Mouse (Mus musculus) neural tube, embryonic 11.5 days (tissue): ENCODE data around the gene Eng. TPM values are rescaled to one million over a fixed set of nuclear protein-coding genes. Genes with fewer than 3 reads are reported as not detected.

Source experiments
- ATAC-seq: fragments of 200-750 bp; cut with Nextera tagmentation; 2 replicates; pipeline ENCODE4 v1.8.0; 2017; ENCODE audit warnings: moderate number of reproducible peaks, mild to moderate bottlenecking, moderate TSS enrichment, moderate library complexity; ENCODE audit not compliant: insufficient read depth, low FRiP score, low TSS enrichment
- DNase-seq: peaks from one replicate; pipeline ENCODE4 v3.0.0-alpha.2; 2015; ENCODE audit warnings: low spot score
- H3K27ac ChIP-seq: fragments of 300-500 bp; sonication (generic); 2 replicates; pipeline ENCODE4 v1.5.1; 2014; ENCODE audit warnings: low read depth, mild to moderate bottlenecking, low read length
- H3K27me3 ChIP-seq: fragments of 300-500 bp; sonication (generic); 2 replicates; pipeline ENCODE4 v1.6.1; 2014; ENCODE audit warnings: mild to moderate bottlenecking, low read length, mixed read lengths; ENCODE audit not compliant: control insufficient read depth, insufficient read depth
- H3K36me3 ChIP-seq: fragments of 300-500 bp; sonication (generic); 2 replicates; pipeline ENCODE4 v1.6.1; 2014; ENCODE audit warnings: mild to moderate bottlenecking, low read length, moderate library complexity, mixed read lengths; ENCODE audit not compliant: control insufficient read depth, insufficient read depth
- H3K4me1 ChIP-seq: fragments of 300-500 bp; sonication (generic); 2 replicates; pipeline ENCODE4 v1.6.1; 2014; ENCODE audit warnings: low read length, mixed read lengths; ENCODE audit not compliant: control insufficient read depth, insufficient read depth
- H3K4me2 ChIP-seq: fragments of 300-500 bp; sonication (generic); 2 replicates; pipeline ENCODE4 v1.6.1; 2014; ENCODE audit warnings: low read depth, mild to moderate bottlenecking, moderate library complexity
- H3K4me3 ChIP-seq: fragments of 300-500 bp; sonication (generic); 2 replicates; pipeline ENCODE4 v1.5.1; 2014; ENCODE audit warnings: low read depth, low read length
- H3K9ac ChIP-seq: fragments of 300-500 bp; sonication (generic); 2 replicates; pipeline ENCODE4 v1.6.1; 2014; ENCODE audit warnings: mild to moderate bottlenecking, low read length
- H3K9me3 ChIP-seq: fragments of 300-500 bp; sonication (generic); 2 replicates; pipeline ENCODE4 v1.6.1; 2016; ENCODE audit warnings: low read length; ENCODE audit not compliant: control insufficient read depth
- WGBS: fragments of 180-500 bp; shearing (Covaris S2); extraction: QIAGEN DNeasy Blood & Tissue Kit; methylation state at CpG from one replicate; pipeline ENCODE4 v1.1.7; 2014; 5-methylcytosine and 5-hydroxymethylcytosine counted together
- polyA plus RNA-seq: library from polyadenylated mRNA; unstranded; fragments of >200 nt; fragmentation: Nextera tagmentation; extraction: Ambion mirVana; gene quantifications from 2 replicates; pipeline ENCODE4 v1.2.1, GENCODE M21; 2014

The Eng gene
- polyA plus RNA-seq, 1 experiment from 2014 or later, result 26.8 TPM

- Histone ChIP-seq H3K27ac (no peak overlapping the region), H3K4me2 (no peak overlapping the region), H3K4me3 (no peak overlapping the region), H3K9me3 (no peaks in the 10 kb centered on the region), H3K9ac (no peak overlapping the region), H3K36me3 (peaks cover 8% of the 10 kb centered on the region), H3K27me3 (no peaks in the 10 kb centered on the region), H3K4me1 (no peaks in the 10 kb centered on the region)
- ATAC-seq, result no peak
- WGBS, result 81% methylated on average over 6 of the region's 6 CpGs
- DNase-seq, result no peak
Observed at GRCm38 (mm10) chr2:32699680-32700079, 53.3 kb downstream of the Eng start.

- 86% methylated on average over 14 of the region's 14 CpGs for WGBS
- H3K4me2 ChIP-seq, result no peak overlapping the region
- H3K9me3 ChIP-seq, result no peaks in the 10 kb centered on the region
- no peak for DNase-seq
- H3K9ac ChIP-seq, result no peak overlapping the region
- H3K27me3 ChIP-seq, result no peaks in the 10 kb centered on the region
- no peak overlapping the region for H3K4me3 ChIP-seq
- no peak overlapping the region for H3K27ac ChIP-seq
- H3K4me1 ChIP-seq, result no peaks in the 10 kb centered on the region
- peaks cover 13% of the 10 kb centered on the region for H3K36me3 ChIP-seq
- ATAC-seq, result no peak
Observed at GRCm38 (mm10) chr2:32700966-32701743, 54.8 kb downstream of the Eng start.

DNA sequence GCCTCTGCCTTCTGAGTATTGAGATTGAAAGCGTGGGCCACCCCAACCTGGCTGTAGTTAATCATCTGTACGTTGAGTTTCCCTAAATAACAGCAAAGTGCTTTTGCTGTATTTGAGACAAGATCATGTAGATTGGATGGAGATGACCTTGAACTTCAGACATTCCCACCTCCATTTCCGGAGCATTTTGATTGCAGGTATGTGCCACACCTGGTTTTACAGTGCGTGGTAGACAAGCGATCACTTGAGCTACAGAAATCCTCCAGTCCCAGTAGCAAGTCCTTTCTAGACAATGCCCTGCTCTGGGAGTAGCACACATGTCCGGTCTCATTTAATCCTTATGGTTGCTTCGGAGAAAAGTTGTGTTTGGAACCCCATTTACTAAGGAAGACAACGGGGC lies 56.7 kb downstream of the Eng start:
- Histone ChIP-seq H3K36me3 (peaks cover 26% of the 10 kb centered on the region), H3K27me3 (no peaks in the 10 kb centered on the region), H3K9ac (no peak overlapping the region), H3K4me1 (no peaks in the 10 kb centered on the region), H3K9me3 (no peaks in the 10 kb centered on the region), H3K4me2 (no peak overlapping the region), H3K4me3 (no peak overlapping the region), H3K27ac (no peak overlapping the region)
- ATAC-seq, result no peak
- 95% methylated on average over 8 of the region's 8 CpGs for WGBS
- DNase-seq, result no peak

- H3K27ac ChIP-seq, result no peak within 1 kb of the TSS
- H3K4me2 ChIP-seq, result no peak within 1 kb of the TSS
- H3K27me3 ChIP-seq, result no peaks in the 10 kb centered on the region
- DNase-seq (no peak), ATAC-seq (no peak)
- H3K36me3 ChIP-seq, result peaks cover 27% of the 10 kb centered on the region
- no peak within 1 kb of the TSS for H3K4me3 ChIP-seq
- H3K4me1 ChIP-seq, result no peaks in the 10 kb centered on the region
- H3K9me3 ChIP-seq, result no peaks in the 10 kb centered on the region
- WGBS, result 83% methylated on average over 2 of the region's 2 CpGs
- H3K9ac ChIP-seq, result no peak within 1 kb of the TSS
Observed at GRCm38 (mm10) chr2:32704021-32704421, 57.6 kb downstream of the Eng start, which contains the start of gene Fpgs. Gene Fpgs, minus strand, starts transcription at chr2:32704145.

DNA sequence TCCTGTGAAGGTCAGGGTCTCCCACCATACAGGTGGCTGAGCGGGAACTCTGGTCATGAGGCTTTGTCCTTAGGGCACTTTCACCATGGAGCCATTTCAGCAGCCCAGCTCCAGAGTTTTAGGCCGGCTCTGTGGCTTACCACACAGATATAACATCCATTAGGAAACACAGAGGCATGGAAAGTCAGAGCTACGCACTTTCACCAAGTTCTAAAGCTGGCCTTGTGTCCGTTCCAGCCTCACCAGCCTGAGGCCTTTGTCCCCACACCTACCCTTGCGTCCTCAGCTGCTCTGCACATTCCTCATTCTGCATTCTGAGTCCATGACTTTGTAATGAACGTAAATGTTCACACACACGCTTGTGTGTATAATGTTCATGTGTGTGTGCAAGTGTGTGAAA lies 58.6 kb downstream of the Eng start:
- ATAC-seq, result no peak
- H3K36me3 ChIP-seq, result peaks cover 36% of the 10 kb centered on the region
- no peak overlapping the region for H3K4me3 ChIP-seq
- no peak overlapping the region for H3K9ac ChIP-seq
- DNase-seq, result no peak
- H3K4me2 ChIP-seq, result no peak overlapping the region
- WGBS, result 95% methylated on average over 7 of the region's 7 CpGs
- H3K27ac ChIP-seq, result no peak overlapping the region
- H3K27me3 ChIP-seq, result no peaks in the 10 kb centered on the region
- H3K9me3 ChIP-seq, result no peaks in the 10 kb centered on the region
- H3K4me1 ChIP-seq, result no peaks in the 10 kb centered on the region

GRCm38 (mm10) chr2:32706971-32707370 lies 60.6 kb downstream of the Eng start:
- no peak for DNase-seq
- H3K9ac ChIP-seq, result no peak overlapping the region
- H3K27me3 ChIP-seq, result no peaks in the 10 kb centered on the region
- no peaks in the 10 kb centered on the region for H3K9me3 ChIP-seq
- H3K36me3 ChIP-seq, result peaks cover 38% of the 10 kb centered on the region
- H3K27ac ChIP-seq, result no peak overlapping the region
- WGBS, result 96% methylated on average over 6 of the region's 6 CpGs
- peaks cover 7% of the 10 kb centered on the region for H3K4me1 ChIP-seq
- no peak overlapping the region for H3K4me2 ChIP-seq
- no peak for ATAC-seq
- H3K4me3 ChIP-seq, result no peak overlapping the region

- peak; percentile 71 for DNase-seq
- Histone ChIP-seq H3K4me1 (peaks cover 7% of the 10 kb centered on the region), H3K27ac (no peak overlapping the region), H3K4me2 (no peak overlapping the region), H3K27me3 (no peaks in the 10 kb centered on the region), H3K36me3 (peaks cover 33% of the 10 kb centered on the region), H3K4me3 (no peak overlapping the region), H3K9ac (no peak overlapping the region), H3K9me3 (no peaks in the 10 kb centered on the region)
- WGBS, result 51% methylated on average over 3 of the region's 3 CpGs
- ATAC-seq, result no peak
Observed at GRCm38 (mm10) chr2:32708643-32709042, 62.2 kb downstream of the Eng start.

DNA sequence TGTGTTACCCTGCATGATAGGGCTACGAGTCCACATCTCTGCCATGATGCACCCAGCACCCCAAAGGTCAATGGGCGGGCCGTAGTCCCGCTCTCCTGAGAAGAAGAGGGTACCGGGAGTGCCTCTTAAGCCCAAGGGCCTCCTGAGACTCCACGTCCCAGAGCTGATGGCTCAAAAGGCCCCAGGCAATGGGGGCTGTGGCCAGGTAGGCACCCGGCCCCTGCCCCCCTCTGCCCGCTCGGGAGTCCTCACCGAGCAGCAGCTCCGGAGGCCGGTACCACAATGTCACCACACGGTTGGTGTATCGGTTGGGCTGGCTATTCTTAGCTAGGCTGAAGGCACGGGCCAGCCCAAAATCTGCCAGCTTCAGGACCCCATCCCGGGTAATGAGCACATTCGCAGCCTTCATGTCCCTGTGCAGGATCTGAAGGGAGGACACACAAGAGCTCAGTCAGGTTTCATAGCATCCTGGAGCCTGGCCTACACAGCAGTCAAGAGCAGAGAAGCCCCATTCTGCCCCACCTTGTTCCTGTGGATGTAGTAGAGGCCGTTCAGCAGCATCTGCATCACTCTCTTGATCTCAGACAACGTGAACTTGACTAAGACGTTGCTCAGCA lies 63.2 kb downstream of the Eng start:
- peaks cover 30% of the 10 kb centered on the region for H3K36me3 ChIP-seq
- no peak overlapping the region for H3K27ac ChIP-seq
- 97% methylated on average over 20 of the region's 20 CpGs for WGBS

DNA sequence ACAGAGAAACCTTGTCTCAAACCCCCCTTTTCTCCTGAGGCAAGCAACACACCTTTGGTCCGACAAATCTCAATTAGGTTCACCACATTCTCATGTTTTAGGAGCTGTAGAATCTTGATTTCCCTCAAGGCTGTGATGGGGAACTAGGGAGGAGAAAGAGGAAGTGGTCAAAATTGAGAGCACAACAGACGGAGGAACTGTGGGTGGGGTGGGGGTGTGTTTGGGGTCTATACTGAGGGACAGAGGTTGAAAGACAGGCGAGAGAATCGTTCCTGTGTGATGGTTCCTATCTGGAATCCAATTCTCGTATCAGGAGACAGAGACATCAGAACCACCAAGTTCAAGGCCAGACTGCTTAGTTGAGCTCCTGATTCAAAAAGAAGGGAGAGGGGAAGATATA lies 64.0 kb downstream of the Eng start:
- peaks cover 30% of the 10 kb centered on the region for H3K36me3 ChIP-seq
- DNase-seq (no peak), ATAC-seq (no peak)

More for the DNA sequence above, 63.2 kb downstream of the Eng start:
- Histone ChIP-seq H3K4me3 (no peak overlapping the region), H3K4me1 (peaks cover 12% of the 10 kb centered on the region), H3K9me3 (no peaks in the 10 kb centered on the region), H3K27me3 (no peaks in the 10 kb centered on the region), H3K9ac (no peak overlapping the region), H3K4me2 (no peak overlapping the region)
- ATAC-seq (no peak), DNase-seq (no peak)

More for the DNA sequence above, 64.0 kb downstream of the Eng start:
- Histone ChIP-seq H3K4me1 (peaks cover 12% of the 10 kb centered on the region), H3K27ac (no peak overlapping the region), H3K9me3 (no peaks in the 10 kb centered on the region), H3K4me2 (no peak overlapping the region), H3K27me3 (no peaks in the 10 kb centered on the region), H3K4me3 (no peak overlapping the region), H3K9ac (no peak overlapping the region)
- WGBS, result 91% methylated on average over 5 of the region's 5 CpGs
